Mouse (Mus musculus): ENCODE data around the gene Gm29609. TPM values are rescaled to one million over a fixed set of nuclear protein-coding genes. Genes with fewer than 3 reads are reported as not detected.

Gene Gm29609
- total RNA-seq, 2 experiments from 2014 or later: 1.6 to 2.8 TPM

Other genes starting within 250 kb of the Gm29609 start
- gene Cgref1, start 234.3 kb downstream of the Gm29609 start, total RNA-seq (2021): 10 to 100 TPM; 14.5 to 16.7 TPM
- gene Preb, start 219.6 kb downstream of the Gm29609 start, total RNA-seq (2021): 100 to 1,000 TPM; 126 to 131 TPM
- gene Tcf23, start 211.2 kb downstream of the Gm29609 start, total RNA-seq (2021): under 1 TPM; 0.09 to 0.12 TPM
- gene Atraid, start 131.6 kb downstream of the Gm29609 start, total RNA-seq (2021): 10 to 100 TPM; 69.4 to 78.9 TPM
- gene Slc5a6, start 131.0 kb downstream of the Gm29609 start, total RNA-seq (2021): 10 to 100 TPM; 14.2 to 15.3 TPM
- gene Cad, start 125.1 kb downstream of the Gm29609 start, total RNA-seq (2021): 10 to 100 TPM; 16.9 to 18.0 TPM
- not detected for gene Dnajc5g, start 73.6 kb downstream of the Gm29609 start, total RNA-seq (2021)
- 10 to 100 TPM; 78.9 to 86.5 TPM for gene Slc30a3, start 71.7 kb downstream of the Gm29609 start, total RNA-seq (2021)
- gene Trim54, start 63.2 kb downstream of the Gm29609 start, total RNA-seq (2021): not detected
- not detected for gene Ucn, start 41.1 kb downstream of the Gm29609 start, total RNA-seq (2021)
- 10 to 100 TPM; 55.0 to 59.0 TPM for gene Mpv17, start 25.7 kb downstream of the Gm29609 start, total RNA-seq (2021)
- gene Gtf3c2, start 233 bp upstream of the Gm29609 start, total RNA-seq (2021): 10 to 100 TPM; 50.8 to 77.4 TPM
- gene Snx17, start 13.3 kb upstream of the Gm29609 start, total RNA-seq (2021): 10 to 100 TPM; 76.8 to 83.9 TPM
- 10 to 100 TPM; 46.8 to 56.7 TPM for gene Eif2b4, start 13.5 kb upstream of the Gm29609 start, total RNA-seq (2021)
- 10 to 100 TPM; 25.7 to 31.5 TPM for gene Zfp513, start 22.4 kb upstream of the Gm29609 start, total RNA-seq (2021)
- gene Ppm1g, start 40.8 kb upstream of the Gm29609 start, total RNA-seq (2021): 10 to 100 TPM; 77.0 to 77.2 TPM
- gene Nrbp1, start 61.0 kb upstream of the Gm29609 start, total RNA-seq (2021): 10 to 100 TPM; 83.5 to 88.5 TPM
- not detected for gene Gm9970, start 61.3 kb upstream of the Gm29609 start, total RNA-seq (2021)
- 1 to 10 TPM; 2.0 to 3.1 TPM for gene Krtcap3, start 71.8 kb upstream of the Gm29609 start, total RNA-seq (2021)
- gene Ift172, start 111.2 kb upstream of the Gm29609 start, total RNA-seq (2021): 10 to 100 TPM; 72.9 to 81.8 TPM
- 100 to 1,000 TPM; 172 to 175 TPM for gene Fndc4, start 116.2 kb upstream of the Gm29609 start, total RNA-seq (2021)
- gene Gckr, start 117.5 kb upstream of the Gm29609 start, total RNA-seq (2021): under 1 TPM in 1 of 2 experiments, not detected in 1; 0.31 TPM

Measured in layer of hippocampus, postnatal 25 days (tissue).